Mouse (Mus musculus) activated CD4-positive, CD25-positive, alpha-beta regulatory T cell, adult 4 months (primary cell): ENCODE data around the gene Crb3. TPM values are rescaled to one million over a fixed set of nuclear protein-coding genes. Genes with fewer than 3 reads are reported as not detected.

Experiments
- ATAC-seq: one replicate; pipeline ENCODE4 v1.8.0; 2017
- polyA plus RNA-seq, 2 experiments: library from polyadenylated mRNA; unstranded; fragments of 100-300 nt; shearing (Covaris generic); gene quantifications; one replicate each; pipeline ENCODE4 v1.2.1; 2017

Crb3 gene
- polyA plus RNA-seq, 2 experiments from 2014 or later: 0.46 to 0.73 TPM

- ATAC-seq: no peak
These were observed 3.6 kb downstream of the Crb3 start for GRCm38 (mm10) chr17:57062548-57062947.

- ATAC-seq: no peak
These were observed 4.1 kb downstream of the Crb3 start for GRCm38 (mm10) chr17:57063031-57063430.

GRCm38 (mm10) chr17:57066908-57067307 is 8.0 kb downstream of the Crb3 start:
- no peak for ATAC-seq

- ATAC-seq: no peak
These were observed 11.4 kb downstream of the Crb3 start for GRCm38 (mm10) chr17:57070272-57070671.

GRCm38 (mm10) chr17:57070699-57071098 is 11.8 kb downstream of the Crb3 start:
- no peak for ATAC-seq

GRCm38 (mm10) chr17:57076916-57077315 is 18.0 kb downstream of the Crb3 start:
- no peak for ATAC-seq

GRCm38 (mm10) chr17:57078336-57078735 is 19.4 kb downstream of the Crb3 start, which contains the start of gene Dennd1c:
Dennd1c (minus strand) TSS chr17:57078514.
- peak; percentile 97 for ATAC-seq

- ATAC-seq: no peak
These were observed 21.0 kb downstream of the Crb3 start for GRCm38 (mm10) chr17:57079919-57080318.

- ATAC-seq: no peak
These were observed 22.4 kb downstream of the Crb3 start for GRCm38 (mm10) chr17:57081234-57081842.

- ATAC-seq: no peak
These were observed 23.6 kb downstream of the Crb3 start for GRCm38 (mm10) chr17:57082481-57082880.

- no peak for ATAC-seq
These were observed 27.3 kb downstream of the Crb3 start for GRCm38 (mm10) chr17:57085970-57086757.

- no peak for ATAC-seq
These were observed 28.3 kb downstream of the Crb3 start, which contains the start of gene Tubb4a for GRCm38 (mm10) chr17:57087049-57087832. Tubb4a (minus strand) TSS chr17:57087782.

- no peak for ATAC-seq
These were observed 35.3 kb downstream of the Crb3 start for GRCm38 (mm10) chr17:57094222-57094621.

- ATAC-seq: peak; percentile 34
These were observed 37.1 kb downstream of the Crb3 start for GRCm38 (mm10) chr17:57095855-57096622.

- peak; percentile 82 for ATAC-seq
These were observed 37.7 kb downstream of the Crb3 start for GRCm38 (mm10) chr17:57096623-57096920.

GRCm38 (mm10) chr17:57098321-57098720 is 39.4 kb downstream of the Crb3 start:
- ATAC-seq: no peak

GRCm38 (mm10) chr17:57099629-57100325 is 40.9 kb downstream of the Crb3 start:
- no peak for ATAC-seq

- no peak for ATAC-seq
These were observed 43.4 kb downstream of the Crb3 start for GRCm38 (mm10) chr17:57102276-57102675.

GRCm38 (mm10) chr17:57104496-57104895 is 45.6 kb downstream of the Crb3 start:
- ATAC-seq: no peak

GRCm38 (mm10) chr17:57105181-57106034 is 46.5 kb downstream of the Crb3 start, which contains the start of gene Tnfsf9:
Tnfsf9 (plus strand) TSS chr17:57105325.
- ATAC-seq: peak; percentile 37

GRCm38 (mm10) chr17:57106035-57106368 is 47.1 kb downstream of the Crb3 start:
- no peak for ATAC-seq
